Mouse (Mus musculus): ENCODE results near the gene Ccnd2.

DNA sequence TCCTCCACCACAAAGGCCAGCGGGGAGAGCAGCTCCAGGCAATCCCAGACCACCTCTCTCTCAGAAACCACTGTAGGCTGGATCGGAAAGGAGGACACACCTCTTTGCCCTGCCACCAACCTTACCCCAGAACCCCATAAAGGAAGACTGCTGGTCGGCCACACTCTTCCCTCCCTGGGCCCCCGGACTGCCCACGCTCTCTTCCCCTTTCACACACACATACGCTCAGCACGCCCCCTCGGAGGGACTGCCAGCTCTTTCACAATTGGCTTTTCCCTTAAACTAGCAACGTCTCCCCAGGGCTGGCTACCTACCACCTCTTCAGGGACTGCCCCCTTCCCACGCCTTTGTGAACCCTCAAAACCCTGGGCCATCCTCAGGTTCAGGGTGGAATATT is 8.9 kb downstream of the Ccnd2 start:
- TF ChIP-seq CTCF (IDR thresholded peaks at IDR 0.05; ENCODE audit: low read depth) (no peak), EP300 (optimal IDR thresholded peaks at IDR 0.05) (no peak)
